Mouse (Mus musculus): ENCODE results near the gene Ccdc97.

DNA sequence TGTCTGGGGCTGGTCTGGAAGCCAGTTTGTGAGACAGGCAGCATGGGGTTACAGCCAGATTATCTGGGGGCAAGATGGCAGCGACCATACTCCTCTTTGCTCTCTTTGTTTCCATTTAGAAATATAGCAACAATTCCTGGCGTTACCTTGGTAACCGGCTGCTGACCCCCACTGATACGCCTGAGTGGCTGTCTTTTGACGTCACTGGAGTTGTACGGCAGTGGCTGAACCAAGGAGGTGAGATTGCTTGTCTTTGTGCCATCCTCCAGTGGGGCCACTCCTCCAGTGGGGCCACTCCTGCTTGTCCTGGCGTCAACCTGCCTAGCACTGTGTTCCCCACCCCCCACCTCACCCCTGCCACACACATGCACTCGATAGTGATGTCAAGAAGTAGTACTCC, 24.8 kb downstream of the Ccdc97 start:
- TF ChIP-seq EP300 (IDR thresholded peaks at IDR 0.05; ENCODE audit: low read depth): no peak
- TF ChIP-seq CTCF (IDR thresholded peaks at IDR 0.05; ENCODE audit: low read depth): no peak

Data from liver, embryonic 14.5 days (tissue).